Mouse (Mus musculus) ES-E14 (cell line): ENCODE results near the gene Afg3l1. TPM values are rescaled to one million over a fixed set of nuclear protein-coding genes. Genes with fewer than 3 reads are reported as not detected.
A peak's percentile ranks its signal among the peaks of the same experiment; 100 is the strongest.
"Not testable (repeated sequence)": the region's sequence is repeated elsewhere in the genome, so short reads cannot be mapped to it uniquely, and the experiment has no call there.

Source experiments
- DNase-seq: peaks from one replicate; pipeline ENCODE4 v3.0.0-alpha.2; 2013; ENCODE audit warnings: low read depth, low spot score
- H3K27ac ChIP-seq: 2 replicates; pipeline ENCODE4 v1.5.1; 2012; ENCODE audit warnings: low read depth, mild to moderate bottlenecking, low read length, moderate library complexity, mixed read lengths; ENCODE audit not compliant: poor library complexity, insufficient read depth, severe bottlenecking
- H3K36me3 ChIP-seq: 2 replicates; pipeline ENCODE4 v1.6.1; 2012; ENCODE audit warnings: mild to moderate bottlenecking, low read length, moderate library complexity, mixed read lengths; ENCODE audit not compliant: control insufficient read depth, poor library complexity, insufficient read depth, severe bottlenecking
- H3K4me1 ChIP-seq, 2 experiments: fragments of 150-350 bp in 1 of 2; sonication (generic) in 1 of 2; 2 replicates each; pipeline ENCODE4 v1.6.1; 2012; ENCODE audit warnings: low read length in 2 of 2, mild to moderate bottlenecking in 1 of 2, mixed read lengths in 1 of 2; ENCODE audit not compliant: control insufficient read depth in 2 of 2, insufficient read depth in 2 of 2, poor library complexity in 1 of 2
- H3K4me3 ChIP-seq, 2 experiments: fragments of 150-350 bp in 1 of 2; sonication (generic) in 1 of 2; 2 replicates each; pipeline ENCODE4 v1.5.1; 2012; ENCODE audit warnings: low read length in 2 of 2, low read depth in 1 of 2, mild to moderate bottlenecking in 1 of 2, mixed read lengths in 1 of 2; ENCODE audit not compliant: insufficient read depth in 1 of 2, poor library complexity in 1 of 2, severe bottlenecking in 1 of 2
- H3K9ac ChIP-seq: 2 replicates; pipeline ENCODE4 v1.6.1; 2012; ENCODE audit warnings: low read depth, mild to moderate bottlenecking, low read length, mixed read lengths; ENCODE audit not compliant: poor library complexity, insufficient read depth, severe bottlenecking
- H3K9me3 ChIP-seq: fragments of 150-350 bp; sonication (generic); 2 replicates; pipeline ENCODE4 v1.6.1; 2012; ENCODE audit warnings: low read depth, mild to moderate bottlenecking, low read length; ENCODE audit not compliant: control insufficient read depth, insufficient read depth
- CHD2 ChIP-seq: IDR thresholded peaks from 2 replicates; pipeline ENCODE4 v1.6.1; 2014; ENCODE audit warnings: mild to moderate bottlenecking, low read depth, low read length, inconsistent platforms
- HCFC1 ChIP-seq: IDR thresholded peaks from 2 replicates; pipeline ENCODE4 v1.6.1; 2012; ENCODE audit warnings: low read length, inconsistent platforms, borderline replicate concordance; ENCODE audit not compliant: insufficient read depth
- MAFK ChIP-seq: IDR thresholded peaks from 2 replicates; pipeline ENCODE4 v1.6.1; 2014; ENCODE audit warnings: mild to moderate bottlenecking, low read depth, low read length, inconsistent platforms; ENCODE audit not compliant: insufficient read depth
- ZC3H11A ChIP-seq: IDR thresholded peaks from 2 replicates; pipeline ENCODE4 v1.6.1; 2012; ENCODE audit warnings: low read depth, mild to moderate bottlenecking, inconsistent platforms, low read length, borderline replicate concordance
- ZNF384 ChIP-seq: IDR thresholded peaks from 2 replicates; pipeline ENCODE4 v1.6.1; 2012; ENCODE audit warnings: low read depth, low read length, inconsistent platforms
- in situ Hi-C, 2 experiments: fragments of 600-800 bp; cut with MboI; formaldehyde crosslinking; loops; one replicate each; pipeline ENCODE4 v1.15.1; 2025; ENCODE audit warnings: low sequenced_read_pairs in 2 of 2, inconsistent platforms in 1 of 2; ENCODE audit not compliant: unreplicated experiment in 2 of 2
- total RNA-seq: library from RNA; depleted of rRNA; stranded (reverse); fragments of 300-350 nt; gene quantifications from 2 replicates; pipeline ENCODE4 v1.2.3, GENCODE M21; 2012

Gene Afg3l1
- total RNA-seq, 1 experiment = 80.0 TPM

DNA sequence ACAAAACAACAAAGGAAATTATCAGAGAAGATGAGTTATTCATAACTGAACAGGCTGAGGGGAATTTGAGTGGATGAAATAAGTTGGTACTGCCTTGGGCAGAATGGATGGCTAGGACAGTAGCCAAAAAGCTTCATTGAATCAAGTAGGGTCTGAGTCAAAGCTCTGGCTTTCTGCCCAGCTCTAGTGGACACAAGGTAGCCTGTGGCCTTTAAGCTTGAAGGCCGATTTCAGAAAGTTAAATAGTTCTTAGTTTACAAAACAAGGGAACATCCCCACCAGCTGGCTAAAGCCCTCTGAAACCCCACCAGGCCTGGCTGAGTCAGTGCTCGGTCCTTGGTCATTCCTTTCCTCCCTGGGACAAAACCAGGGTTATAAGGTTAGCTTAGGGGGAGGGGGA is 38.9 kb downstream of the Afg3l1 start:
- in situ Hi-C loops = no loop called here
- TF ChIP-seq CHD2 (no peak), MAFK (no peak), ZNF384 (no peak), ZC3H11A (no peak), HCFC1 (no peak)
- no peak overlapping the region for H3K9ac ChIP-seq
- peaks cover 3% of the 10 kb centered on the region; the same call in 1 of the 2 replicates for H3K36me3 ChIP-seq
- H3K27ac ChIP-seq = no peak overlapping the region
- DNase-seq = no peak
- peaks cover 0 to 3% of the 10 kb centered on the region in 2 experiments; a peak in 2 of 4 replicates for H3K4me1 ChIP-seq
- H3K9me3 ChIP-seq = no peaks in the 10 kb centered on the region
- H3K4me3 ChIP-seq = no peak overlapping the region

DNA sequence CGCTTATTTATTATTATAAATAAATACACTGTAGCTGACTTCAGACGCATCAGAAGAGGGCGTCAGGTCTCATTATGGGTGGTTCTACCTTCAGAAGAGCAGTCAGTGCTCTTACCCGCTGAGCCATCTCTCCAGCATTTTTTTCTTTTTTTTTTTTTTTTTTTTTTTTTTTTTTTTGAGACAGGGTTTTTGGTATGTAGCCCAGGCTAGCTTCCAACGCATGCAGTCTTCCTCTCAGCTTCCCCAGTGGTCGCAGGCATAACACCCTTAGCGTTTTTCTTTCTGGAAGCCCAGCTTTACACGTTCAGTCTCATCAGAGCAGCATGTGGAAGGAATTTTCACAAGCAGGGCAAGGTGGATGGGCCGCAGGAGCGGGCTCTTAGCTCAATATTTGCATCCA is 40.5 kb downstream of the Afg3l1 start:
- peak; percentile 52; the same call in 1 of the 2 replicates for TF ChIP-seq ZNF384
- no peak for TF ChIP-seq HCFC1
- TF ChIP-seq CHD2 = no peak
- TF ChIP-seq MAFK = no peak
- TF ChIP-seq ZC3H11A = no peak
- DNase-seq = no peak
- Histone ChIP-seq H3K27ac (no peak overlapping the region), H3K36me3 (peaks cover 7% of the 10 kb centered on the region; the same call in 1 of the 2 replicates), H3K9ac (no peak overlapping the region), H3K4me1 (peaks cover 0 to 3% of the 10 kb centered on the region in 2 experiments; a peak in 2 of 4 replicates), H3K4me3 (peak overlapping the region in 1 of 2 experiments; percentile 23; a peak in 1 of 4 replicates), H3K9me3 (no peaks in the 10 kb centered on the region)
- in situ Hi-C loops = no loop called here

DNA sequence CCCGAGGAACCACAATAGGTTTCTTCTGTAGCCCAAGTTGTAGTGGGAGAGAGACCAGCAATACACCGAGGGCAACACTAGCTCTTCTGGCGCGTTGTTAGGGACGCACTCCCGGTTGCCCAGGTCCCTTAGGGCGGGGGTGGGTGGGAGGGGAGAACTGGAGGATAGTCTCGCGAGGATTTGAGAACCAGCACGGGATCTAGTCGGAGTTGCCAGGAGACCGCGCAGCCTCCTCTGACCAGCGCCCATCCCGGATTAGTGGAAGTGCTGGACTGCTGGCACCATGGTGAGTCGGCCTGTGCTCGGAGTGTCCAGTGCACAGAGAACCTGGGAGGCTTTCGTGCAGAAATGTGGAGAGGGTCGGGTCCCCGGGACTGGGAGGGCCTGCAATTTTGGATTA is 41.0 kb downstream of the Afg3l1 start, which contains the start of gene Gas8:
Gene Gas8, plus strand, starts transcription at position 168 of the 400 bp plus-strand sequence.
- peak; percentile 93 for DNase-seq
- in situ Hi-C loops = no loop called here
- TF ChIP-seq CHD2 (peak; percentile 69; the same call in 1 of the 2 replicates), HCFC1 (no peak)
- Histone ChIP-seq H3K4me1 (peaks cover 0 to 3% of the 10 kb centered on the region in 2 experiments; a peak in 2 of 4 replicates), H3K4me3 (peak within 1 kb of the TSS; percentile 76 to 90), H3K9me3 (no peaks in the 10 kb centered on the region), H3K9ac (peak within 1 kb of the TSS; percentile 83), H3K36me3 (peaks cover 8% of the 10 kb centered on the region; the same call in 1 of the 2 replicates), H3K27ac (no peak within 1 kb of the TSS)

DNA sequence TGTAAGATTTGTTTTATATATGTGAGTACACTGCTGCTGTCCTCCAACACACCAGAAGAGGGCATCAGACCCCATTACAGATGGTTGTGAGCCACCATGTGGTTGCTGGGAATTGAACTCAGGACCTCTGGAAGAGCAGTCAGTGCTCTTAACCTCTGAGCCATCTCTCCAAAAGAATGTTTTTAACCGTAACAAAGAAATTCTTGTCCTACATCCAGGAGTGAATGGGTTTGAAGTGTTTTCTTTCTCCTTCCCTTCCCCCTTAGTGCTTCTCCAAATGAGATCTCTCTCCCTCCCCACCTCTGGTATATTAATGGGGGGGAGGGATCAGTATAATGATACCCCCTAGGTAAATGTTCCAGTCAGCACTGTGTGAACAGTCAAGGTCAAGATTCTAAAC is 42.3 kb downstream of the Afg3l1 start:
- in situ Hi-C loops, H3K4me3 ChIP-seq, DNase-seq, H3K27ac ChIP-seq, H3K9ac ChIP-seq, H3K9me3 ChIP-seq, H3K4me1 ChIP-seq: not testable (repeated sequence)
- peaks cover 11% of the 10 kb centered on the region; the same call in 1 of the 2 replicates for H3K36me3 ChIP-seq

DNA sequence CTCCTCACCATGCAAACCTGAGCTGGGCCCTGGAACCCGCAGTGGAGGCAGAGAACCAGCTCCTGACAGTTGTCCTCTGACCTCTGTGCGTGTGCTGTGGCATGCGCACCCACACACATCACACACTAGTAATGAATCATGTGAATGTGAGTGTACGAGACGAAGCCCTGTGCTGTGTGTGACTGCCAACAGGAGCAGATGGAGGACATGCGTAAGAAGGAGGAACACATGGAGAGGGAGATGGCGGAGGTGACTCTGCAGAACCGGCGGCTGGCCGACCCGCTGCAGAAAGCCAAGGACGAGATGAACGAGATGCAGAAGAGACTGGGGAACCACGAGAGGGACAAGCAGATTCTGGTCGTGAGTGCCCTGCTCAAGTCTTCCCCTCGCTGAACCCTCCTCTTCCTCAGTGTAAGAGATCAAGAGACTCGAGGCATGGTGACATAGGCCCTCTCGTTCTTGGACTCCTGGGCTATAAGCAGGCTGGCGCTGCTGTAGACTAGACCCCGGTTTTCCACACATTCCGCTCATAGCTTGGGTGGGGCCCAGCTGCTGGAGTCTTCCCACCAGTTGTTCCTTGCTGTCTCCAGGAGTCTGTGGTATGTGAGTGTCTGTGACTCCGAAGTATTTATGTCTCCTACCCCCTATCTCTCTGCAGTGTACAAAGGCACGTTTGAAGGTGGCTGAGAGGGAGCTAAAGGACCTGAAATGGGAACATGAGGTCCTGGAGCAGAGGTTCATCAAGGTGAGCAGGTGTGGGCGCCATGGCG is 50.2 kb downstream of the Afg3l1 start:
- in situ Hi-C loops = no loop called here
- Histone ChIP-seq H3K9ac (no peak overlapping the region), H3K9me3 (no peaks in the 10 kb centered on the region), H3K4me3 (no peak overlapping the region), H3K4me1 (peaks cover 0 to 3% of the 10 kb centered on the region in 2 experiments; a peak in 1 of 4 replicates), H3K27ac (no peak overlapping the region), H3K36me3 (peaks cover 37% of the 10 kb centered on the region)
- no peak for DNase-seq
- no peak for TF ChIP-seq ZNF384
